Mouse (Mus musculus) spleen, postnatal 36 days (tissue): ENCODE data around the gene Acot3.
"Not testable (repeated sequence)": the region's sequence is repeated elsewhere in the genome, so short reads cannot be mapped to it uniquely, and the experiment has no call there.

Experiments used
- DNase-seq, 2 experiments: peaks; one replicate each; pipeline ENCODE4 v3.0.0; 2022; ENCODE audit warnings: low spot score in 2 of 2, mixed read lengths in 1 of 2

The Acot3 gene

DNA sequence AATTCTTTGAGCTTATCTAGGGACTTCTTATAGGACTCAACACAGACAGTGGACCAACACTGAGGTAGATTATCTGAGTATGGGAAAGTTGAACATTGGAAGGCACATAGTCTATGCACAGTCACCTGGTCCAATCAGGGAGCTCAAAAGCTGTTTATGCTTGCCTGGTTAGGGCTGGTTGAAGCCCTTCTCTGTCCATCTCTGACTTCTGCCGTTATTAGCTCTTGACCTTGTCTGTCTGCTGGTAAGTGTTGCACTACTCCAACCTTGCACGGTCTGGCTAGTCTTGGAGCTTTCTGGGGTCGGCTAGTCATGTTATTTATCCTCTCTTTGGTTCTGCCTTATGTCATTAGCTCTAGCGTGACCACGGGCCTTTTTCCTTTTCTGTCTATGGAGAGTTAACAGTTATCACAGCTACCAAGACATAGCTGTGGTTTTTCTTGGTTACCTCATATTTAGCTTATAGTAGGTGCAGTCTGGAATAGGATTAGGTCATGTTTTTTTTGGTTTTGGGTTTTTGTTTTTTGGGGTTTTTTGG, at the start of gene Acot3:
TSS of gene Acot3 (plus strand) at position 208 of the 538 bp plus-strand sequence.
- DNase-seq, result no peak

DNA sequence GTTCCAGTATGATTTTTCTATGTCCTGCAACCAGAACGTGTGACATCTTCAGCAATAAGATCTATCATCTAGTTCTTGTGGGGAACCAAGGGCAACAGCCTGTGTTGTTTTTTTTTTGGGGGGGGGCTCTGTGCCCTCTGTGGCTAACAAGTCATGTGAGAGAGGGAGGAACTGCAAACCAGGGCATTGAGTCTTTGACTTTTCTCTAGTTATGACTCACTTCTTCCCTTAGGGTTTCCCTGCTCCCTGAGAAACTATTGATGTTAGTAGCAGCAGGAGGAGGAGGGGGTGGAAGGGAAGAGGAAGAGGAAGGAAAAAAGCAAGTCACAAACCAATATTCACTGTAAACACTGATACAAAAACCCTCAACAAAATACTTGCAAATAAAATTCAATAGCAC, 48.1 kb upstream of the Acot3 start:
- DNase-seq, result no peak

- no peak for DNase-seq
These were observed 43.7 kb upstream of the Acot3 start for GRCm38 (mm10) chr12:84008251-84008650.

- no peak for DNase-seq
These were observed 43.2 kb upstream of the Acot3 start for GRCm38 (mm10) chr12:84008729-84009128.

DNA sequence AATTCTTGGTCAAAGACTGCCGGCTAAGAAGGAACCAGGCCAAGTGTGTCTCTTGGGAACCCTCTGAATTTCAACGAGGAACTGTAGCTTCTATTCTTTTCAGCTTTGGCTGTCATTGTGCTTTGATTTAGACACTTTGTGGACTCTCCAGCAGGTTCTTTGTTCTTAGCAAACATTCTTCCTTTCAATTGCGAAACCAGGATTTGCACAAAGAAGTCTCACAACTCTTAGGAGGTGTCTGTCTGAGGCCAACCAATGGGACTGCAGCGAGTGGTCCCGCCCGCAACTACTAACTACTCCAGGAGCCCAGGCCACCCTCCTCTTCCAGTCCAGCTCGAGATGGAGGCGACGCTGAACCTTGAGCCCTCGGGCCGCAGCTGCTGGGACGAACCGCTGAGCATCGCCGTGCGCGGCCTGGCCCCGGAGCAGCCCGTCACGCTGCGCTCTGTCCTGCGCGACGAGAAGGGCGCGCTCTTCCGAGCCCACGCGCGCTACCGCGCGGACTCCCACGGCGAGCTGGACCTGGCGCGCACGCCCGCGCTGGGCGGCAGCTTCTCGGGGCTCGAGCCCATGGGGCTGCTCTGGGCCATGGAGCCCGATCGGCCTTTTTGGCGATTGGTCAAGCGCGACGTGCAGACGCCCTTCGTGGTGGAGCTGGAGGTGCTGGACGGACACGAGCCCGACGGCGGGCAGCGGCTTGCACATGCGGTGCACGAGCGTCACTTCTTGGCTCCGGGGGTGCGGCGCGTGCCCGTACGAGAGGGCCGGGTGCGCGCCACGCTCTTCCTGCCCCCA, 42.6 kb upstream of the Acot3 start, which contains the start of gene Acot1:
TSS of gene Acot1 (plus strand) at position 320 of the 795 bp plus-strand sequence.
- peak; percentile 22 to 26 for DNase-seq

- no peak for DNase-seq
These were observed 41.7 kb upstream of the Acot3 start for GRCm38 (mm10) chr12:84010201-84010600.

- DNase-seq, result no peak
These were observed 40.5 kb upstream of the Acot3 start for GRCm38 (mm10) chr12:84011251-84012040.

- DNase-seq, result no peak
These were observed 38.8 kb upstream of the Acot3 start for GRCm38 (mm10) chr12:84013130-84013529.

DNA sequence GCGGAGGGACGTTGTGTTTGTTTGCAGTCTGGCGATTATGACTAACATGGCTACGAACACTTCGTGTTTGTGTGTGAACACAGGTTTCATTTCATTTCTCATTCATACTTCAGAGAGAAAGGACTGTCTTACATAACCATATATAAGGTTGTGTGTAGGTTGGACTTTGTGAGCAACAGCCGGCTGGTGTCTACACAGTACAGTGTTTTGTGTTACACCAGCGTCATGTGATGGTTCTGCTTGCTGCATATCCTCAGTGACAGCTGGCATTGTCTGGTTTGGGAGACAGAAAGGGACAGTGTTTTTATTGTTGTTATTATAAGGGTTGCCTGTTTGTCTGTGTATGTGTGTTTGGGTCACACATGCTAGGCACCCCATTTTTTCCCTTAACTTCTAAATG, 38.2 kb upstream of the Acot3 start:
- no peak for DNase-seq

GRCm38 (mm10) chr12:84020528-84020927, 31.4 kb upstream of the Acot3 start:
- peak; percentile 49 to 59 for DNase-seq

DNA sequence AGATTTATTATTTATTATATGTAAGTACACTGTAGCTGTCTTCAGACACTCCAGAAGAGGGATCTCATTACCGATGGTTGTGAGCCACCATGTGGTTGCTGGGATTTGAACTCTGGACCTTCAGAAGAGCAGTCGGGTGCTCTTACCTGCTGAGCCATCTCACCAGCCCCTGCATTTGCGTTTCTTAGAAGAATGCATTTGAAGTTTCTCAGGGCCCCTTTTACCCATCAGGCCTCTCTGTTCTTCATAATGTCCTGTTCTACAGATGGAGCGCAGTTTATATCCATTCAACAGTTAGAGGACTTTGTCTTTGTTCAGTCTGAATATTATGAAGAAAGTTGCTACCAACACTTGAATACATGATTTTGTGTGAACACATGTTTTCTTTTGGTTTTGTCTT, 29.7 kb upstream of the Acot3 start:
- DNase-seq, result not testable (repeated sequence)

- DNase-seq, result no peak
These were observed 28.7 kb upstream of the Acot3 start for GRCm38 (mm10) chr12:84023052-84023745.

GRCm38 (mm10) chr12:84025888-84026287, 26.1 kb upstream of the Acot3 start:
- no peak for DNase-seq

DNA sequence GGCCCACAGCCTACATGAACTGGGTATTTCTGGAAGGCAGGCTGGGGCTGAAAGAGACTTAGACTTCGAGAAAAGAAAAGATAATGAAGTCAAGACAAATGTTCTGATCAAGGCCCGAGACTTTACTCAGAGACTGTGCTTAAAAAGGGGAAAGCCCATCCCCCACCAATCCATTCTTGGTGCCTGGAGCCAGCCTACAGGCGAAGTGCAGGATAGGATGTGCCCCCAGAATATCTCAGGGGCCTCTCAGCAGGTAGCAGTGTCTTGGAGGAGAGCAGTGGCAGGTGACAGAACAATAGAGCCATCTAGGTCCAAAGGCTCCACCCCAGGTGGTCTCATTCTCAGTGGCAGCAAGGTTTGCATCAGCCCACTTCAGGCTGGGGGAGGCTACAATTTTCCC, 23.6 kb upstream of the Acot3 start:
- DNase-seq, result not testable (repeated sequence)

DNA sequence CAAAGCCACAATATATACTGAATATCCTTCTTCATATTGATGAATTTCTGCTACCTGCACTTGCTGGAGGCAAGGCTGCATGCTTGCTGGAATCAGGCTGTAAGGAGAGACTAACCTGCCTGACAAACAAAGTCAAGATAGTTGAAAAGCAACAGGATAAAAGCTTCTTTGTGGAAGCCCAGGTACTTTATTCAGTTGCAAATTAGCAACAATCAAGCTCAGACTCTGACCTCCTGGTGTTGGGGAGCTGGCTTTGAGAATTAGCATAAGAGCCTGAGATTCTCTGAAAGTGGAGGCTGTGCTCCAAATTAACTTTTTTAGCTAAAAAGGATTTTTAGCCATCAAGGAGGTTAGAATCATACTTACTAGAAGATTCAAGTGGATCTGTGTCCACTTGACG, 22.9 kb upstream of the Acot3 start:
- DNase-seq, result not testable (repeated sequence)

DNA sequence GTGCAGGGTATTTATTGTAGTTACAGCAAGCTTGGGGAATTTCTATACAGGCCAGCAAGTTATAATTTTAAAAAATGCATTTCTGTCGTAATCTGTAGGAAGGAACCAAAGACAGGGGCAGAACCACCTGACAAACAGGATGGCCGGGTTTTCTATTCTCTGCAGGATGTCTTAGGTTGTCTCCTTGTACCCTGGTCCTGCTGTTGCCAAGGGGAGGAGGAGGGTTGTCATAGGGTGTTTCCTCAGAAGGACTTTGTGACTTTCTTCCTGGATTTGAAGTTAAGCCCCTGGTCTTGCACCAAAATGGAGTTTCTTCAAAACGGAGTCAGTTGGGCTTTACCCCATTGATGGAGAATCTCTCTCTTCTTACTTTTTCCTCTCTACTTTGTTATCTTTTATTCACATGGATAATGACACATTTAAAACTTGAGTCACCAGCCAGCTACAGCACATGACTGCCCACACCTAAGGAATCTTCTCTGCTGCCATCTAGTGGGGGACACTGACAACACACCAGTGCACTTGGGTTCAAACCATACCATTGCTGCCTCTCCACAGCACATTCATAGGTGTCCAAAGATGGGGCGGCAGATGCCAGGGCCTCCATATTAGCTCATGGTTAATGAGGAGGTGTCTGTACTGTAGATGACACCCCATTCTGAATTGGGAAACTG, 21.1 kb upstream of the Acot3 start:
- peak; percentile 54 to 71 for DNase-seq

GRCm38 (mm10) chr12:84032854-84033253, 19.1 kb upstream of the Acot3 start:
- no peak for DNase-seq

GRCm38 (mm10) chr12:84033302-84033701, 18.6 kb upstream of the Acot3 start:
- not testable (repeated sequence) for DNase-seq

GRCm38 (mm10) chr12:84034108-84034507, 17.8 kb upstream of the Acot3 start:
- no peak for DNase-seq

DNA sequence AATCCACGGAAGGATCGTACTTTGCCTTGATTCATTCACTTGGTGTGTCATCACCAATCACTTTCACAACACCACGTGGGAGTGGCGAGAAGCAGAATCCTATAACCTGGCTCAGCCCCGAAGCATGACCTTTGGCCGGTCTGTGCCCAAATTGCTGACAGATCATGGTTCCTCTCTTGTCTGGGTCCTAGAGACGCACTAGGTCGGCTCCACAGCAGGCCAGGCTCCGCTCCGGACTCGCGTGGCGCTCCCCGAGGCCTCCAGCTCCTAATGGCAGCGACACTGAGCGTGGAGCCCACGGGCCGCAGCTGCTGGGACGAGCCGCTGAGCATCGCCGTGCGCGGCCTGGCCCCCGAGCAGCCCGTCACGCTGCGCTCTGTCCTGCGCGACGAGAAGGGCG, 13.7 kb upstream of the Acot3 start, which contains the start of gene Acot4:
TSS of gene Acot4 (plus strand) at position 139 of the 400 bp plus-strand sequence.
- DNase-seq, result not testable (repeated sequence)

- not testable (repeated sequence) for DNase-seq
These were observed 13.2 kb upstream of the Acot3 start, which contains the start of gene Gm49366 for GRCm38 (mm10) chr12:84038691-84039111. Gm49366 (plus strand) TSS chr12:84038935.
